Mouse (Mus musculus) stomach, embryonic 14.5 days (tissue): ENCODE measurements around the gene Cerk. TPM values are rescaled to one million over a fixed set of nuclear protein-coding genes. Genes with fewer than 3 reads are reported as not detected.

Source experiments
- ATAC-seq: fragments of 200-750 bp; cut with Nextera tagmentation; 2 replicates; pipeline ENCODE4 v1.8.0; 2017; ENCODE audit warnings: low read depth, moderate TSS enrichment; ENCODE audit not compliant: insufficient number of reproducible peaks, insufficient read depth, low FRiP score
- H3K27ac ChIP-seq: fragments of 300-500 bp; sonication (generic); 2 replicates; pipeline ENCODE4 v1.5.1; 2014; ENCODE audit warnings: mild to moderate bottlenecking, low read length, moderate library complexity, mixed read lengths
- H3K27me3 ChIP-seq: fragments of 300-500 bp; sonication (generic); 2 replicates; pipeline ENCODE4 v1.6.1; 2014; ENCODE audit warnings: low read length, control low read depth, mixed read lengths; ENCODE audit not compliant: control insufficient read depth, insufficient read depth
- H3K36me3 ChIP-seq: fragments of 300-500 bp; sonication (generic); 2 replicates; pipeline ENCODE4 v1.6.1; 2014; ENCODE audit warnings: mild to moderate bottlenecking, control low read depth, low read length, moderate library complexity, mixed read lengths; ENCODE audit not compliant: control insufficient read depth, insufficient read depth
- H3K4me1 ChIP-seq: fragments of 300-500 bp; sonication (generic); 2 replicates; pipeline ENCODE4 v1.6.1; 2014; ENCODE audit warnings: low read length, control low read depth, mixed read lengths; ENCODE audit not compliant: control insufficient read depth, insufficient read depth
- H3K4me2 ChIP-seq: fragments of 300-500 bp; sonication (generic); replicated peaks from 2 replicates; pipeline ENCODE4 v1.6.1; 2014; ENCODE audit warnings: low read depth, low read length, control low read depth
- H3K4me3 ChIP-seq: fragments of 300-500 bp; sonication (generic); 2 replicates; pipeline ENCODE4 v1.5.1; 2014; ENCODE audit warnings: low read depth, low read length, control low read depth
- H3K9ac ChIP-seq: fragments of 300-500 bp; sonication (generic); replicated peaks from 2 replicates; pipeline ENCODE4 v1.6.1; 2014; ENCODE audit warnings: low read depth, mild to moderate bottlenecking, control low read depth, low read length, moderate library complexity, mixed read lengths
- H3K9me3 ChIP-seq: fragments of 300-500 bp; sonication (generic); 2 replicates; pipeline ENCODE4 v1.6.1; 2016; ENCODE audit warnings: low read depth, low read length, control low read depth; ENCODE audit not compliant: control insufficient read depth
- WGBS: fragments of 180-500 bp; shearing (Covaris S2); extraction: QIAGEN DNeasy Blood & Tissue Kit; methylation state at CpG from one replicate; pipeline ENCODE4 v1.1.7; 2014; 5-methylcytosine and 5-hydroxymethylcytosine counted together
- polyA plus RNA-seq: library from polyadenylated mRNA; unstranded; fragments of >200 nt; fragmentation: Nextera tagmentation; extraction: Ambion mirVana; gene quantifications from 2 replicates; pipeline ENCODE4 v1.2.1, GENCODE M21; 2014

The Cerk gene
- polyA plus RNA-seq, 1 experiment from 2014 or later, result 10.3 TPM

DNA sequence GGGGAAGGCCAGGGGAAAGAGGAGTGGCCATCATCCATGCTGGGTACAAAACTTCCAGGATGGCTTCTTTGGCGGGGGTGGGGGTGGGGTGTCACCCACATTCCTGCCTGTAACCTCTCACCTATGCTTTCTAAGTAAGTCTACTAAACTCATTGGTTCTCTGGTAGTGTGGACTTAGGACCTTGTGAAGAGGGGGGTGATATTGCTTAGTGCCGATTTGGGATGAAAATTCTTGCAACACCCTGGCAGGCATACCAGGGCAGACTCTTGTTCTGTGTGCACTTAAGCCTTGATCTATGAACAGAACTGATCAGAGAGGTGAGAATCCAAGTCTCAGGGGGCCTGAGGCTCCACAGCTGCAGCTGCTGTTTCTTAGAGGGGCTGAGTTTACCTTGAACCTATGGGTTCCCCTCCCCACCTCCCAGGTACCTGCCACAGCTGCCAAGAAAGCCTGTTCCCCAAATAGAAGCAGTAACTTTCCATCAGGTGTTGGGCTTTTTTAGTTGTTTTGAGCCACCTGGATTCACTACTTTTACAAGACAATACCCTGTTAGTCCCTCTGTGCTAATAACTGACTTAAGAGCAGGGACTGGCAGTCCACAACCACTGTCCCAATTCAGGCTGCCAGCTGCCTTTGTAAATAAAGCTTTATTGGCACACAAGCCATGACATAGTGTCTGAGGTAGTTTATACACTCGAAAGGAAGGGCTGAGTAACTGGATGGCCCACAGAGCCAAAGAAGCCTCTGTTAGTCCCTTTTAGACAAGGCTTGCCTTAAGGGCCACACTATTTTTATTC is 10.5 kb downstream of the Cerk start:
- H3K9ac ChIP-seq, result no peak overlapping the region
- H3K4me3 ChIP-seq, result no peak overlapping the region
- ATAC-seq, result no peak
- H3K27ac ChIP-seq, result no peak overlapping the region
- H3K9me3 ChIP-seq, result no peaks in the 10 kb centered on the region
- H3K27me3 ChIP-seq, result no peaks in the 10 kb centered on the region
- H3K4me1 ChIP-seq, result peaks cover 8% of the 10 kb centered on the region; the same call in 1 of the 2 replicates
- no peak overlapping the region for H3K4me2 ChIP-seq
- no peaks in the 10 kb centered on the region for H3K36me3 ChIP-seq
- 67% methylated on average over 3 of the region's 3 CpGs for WGBS

DNA sequence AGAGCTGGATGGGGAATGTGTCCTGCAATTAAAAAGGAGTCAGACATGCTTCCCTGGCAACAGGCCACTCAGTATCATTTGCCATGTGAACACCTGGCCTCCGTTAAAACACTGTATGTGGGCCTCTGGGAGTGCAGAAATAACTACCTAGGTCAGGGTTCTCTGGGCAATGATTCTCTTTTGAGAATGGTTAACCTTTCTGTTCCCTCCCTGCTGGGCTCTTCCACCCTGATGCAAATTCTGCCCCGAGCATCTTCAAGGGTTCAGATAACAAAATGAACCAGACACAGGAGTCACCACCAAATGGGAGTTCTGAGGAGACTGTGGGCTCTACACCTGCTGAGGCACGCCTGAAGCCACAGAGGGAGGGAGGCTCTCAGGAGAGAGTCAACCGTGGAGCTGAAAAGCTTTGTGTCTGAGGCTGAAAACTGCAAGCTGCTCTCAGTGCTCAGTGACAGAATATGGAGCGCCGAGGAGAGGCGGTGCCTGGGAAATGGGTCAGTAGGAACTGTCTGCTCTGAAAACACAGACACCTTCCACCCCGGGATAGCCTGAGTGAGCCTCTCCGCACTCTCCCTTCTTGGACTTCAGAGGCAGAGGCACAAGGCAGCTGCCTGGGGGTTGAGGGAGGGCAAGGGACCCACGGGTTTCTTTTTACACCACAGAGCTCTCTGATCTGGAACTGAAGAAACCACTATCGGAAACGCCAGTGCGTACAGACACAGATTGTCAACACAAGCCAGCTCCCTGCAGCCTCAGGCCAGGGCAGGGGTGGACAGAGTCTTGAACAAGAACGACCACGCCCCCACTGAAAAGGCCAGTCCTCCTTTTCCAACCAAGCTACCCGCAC is 12.6 kb downstream of the Cerk start:
- Histone ChIP-seq H3K4me3 (no peak overlapping the region), H3K9me3 (no peaks in the 10 kb centered on the region), H3K27ac (no peak overlapping the region), H3K4me2 (no peak overlapping the region), H3K9ac (no peak overlapping the region), H3K27me3 (no peaks in the 10 kb centered on the region), H3K4me1 (peaks cover 7% of the 10 kb centered on the region; the same call in 1 of the 2 replicates), H3K36me3 (no peaks in the 10 kb centered on the region)
- 41% methylated on average over 16 of the region's 16 CpGs for WGBS
- ATAC-seq, result no peak

DNA sequence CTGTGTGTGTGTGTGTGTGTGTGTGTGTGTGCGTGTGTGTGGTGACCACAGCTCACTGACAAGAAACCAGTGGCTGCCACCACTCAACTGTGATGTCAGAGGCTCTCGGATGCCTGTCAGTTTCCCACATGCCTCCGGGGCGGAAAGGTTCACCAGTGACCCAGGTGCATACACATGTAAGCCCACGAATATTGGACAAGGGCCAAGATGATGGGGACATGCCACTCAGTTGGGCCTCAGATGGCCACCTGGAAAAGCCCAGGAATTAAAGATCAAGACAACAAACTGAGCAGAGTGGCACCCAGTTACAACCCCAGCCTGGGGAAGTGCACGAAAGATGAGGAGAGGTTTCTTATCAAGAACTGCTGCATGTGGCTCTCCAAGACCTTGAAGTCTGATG is 13.4 kb downstream of the Cerk start:
- Histone ChIP-seq H3K4me2 (no peak overlapping the region), H3K9ac (no peak overlapping the region), H3K4me1 (peaks cover 7% of the 10 kb centered on the region; the same call in 1 of the 2 replicates), H3K36me3 (no peaks in the 10 kb centered on the region), H3K27me3 (no peaks in the 10 kb centered on the region), H3K9me3 (no peaks in the 10 kb centered on the region), H3K27ac (no peak overlapping the region), H3K4me3 (no peak overlapping the region)
- ATAC-seq, result no peak
- 78% methylated on average over 6 of the region's 6 CpGs for WGBS

DNA sequence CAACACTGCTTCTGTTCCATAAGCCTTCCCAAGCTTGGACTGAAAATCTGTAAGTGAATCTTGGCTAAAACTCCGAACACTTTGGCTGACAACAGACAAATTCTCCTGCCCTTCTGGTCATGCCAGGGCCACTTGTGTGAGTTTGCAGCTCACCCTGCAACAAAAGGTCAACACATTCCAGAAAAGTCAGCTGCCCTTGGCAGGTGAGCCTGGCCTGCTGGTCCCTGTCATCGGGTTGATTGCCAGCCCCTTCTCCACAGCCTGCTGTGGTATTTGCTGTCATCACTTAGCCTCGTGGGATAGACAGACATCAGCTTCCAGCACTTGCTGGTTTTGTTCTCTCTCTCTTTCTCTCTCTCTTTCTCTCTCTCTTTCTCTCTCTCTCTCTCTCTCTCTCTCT is 13.8 kb downstream of the Cerk start:
- H3K4me3 ChIP-seq, result no peak overlapping the region
- H3K9ac ChIP-seq, result no peak overlapping the region
- no peaks in the 10 kb centered on the region for H3K27me3 ChIP-seq
- WGBS, result 46% methylated on average over 3 of the region's 3 CpGs
- peaks cover 7% of the 10 kb centered on the region; the same call in 1 of the 2 replicates for H3K4me1 ChIP-seq
- no peak overlapping the region for H3K4me2 ChIP-seq
- no peak for ATAC-seq
- no peak overlapping the region for H3K27ac ChIP-seq
- no peaks in the 10 kb centered on the region for H3K36me3 ChIP-seq
- H3K9me3 ChIP-seq, result no peaks in the 10 kb centered on the region

DNA sequence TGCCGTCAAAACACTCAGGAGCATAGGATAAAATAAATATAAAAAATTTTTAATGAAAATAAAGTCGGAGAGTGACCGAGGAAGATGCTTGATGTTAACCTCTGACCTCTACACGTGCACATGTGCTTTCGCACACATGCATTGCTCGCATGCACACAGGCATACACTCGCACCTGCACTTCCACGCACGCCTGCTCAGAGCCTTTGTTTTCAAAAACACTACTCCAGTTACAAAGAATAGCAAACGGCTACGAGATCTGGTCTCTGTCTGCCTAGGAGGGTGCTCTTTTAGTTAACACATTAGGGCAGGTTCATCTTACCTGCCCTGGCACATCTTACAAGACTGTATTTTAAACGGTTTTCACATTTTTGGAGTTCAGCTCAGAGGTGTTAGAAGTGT is 14.6 kb downstream of the Cerk start:
- 73% methylated on average over 12 of the region's 12 CpGs for WGBS
- H3K4me2 ChIP-seq, result no peak overlapping the region
- peaks cover 7% of the 10 kb centered on the region; the same call in 1 of the 2 replicates for H3K4me1 ChIP-seq

DNA sequence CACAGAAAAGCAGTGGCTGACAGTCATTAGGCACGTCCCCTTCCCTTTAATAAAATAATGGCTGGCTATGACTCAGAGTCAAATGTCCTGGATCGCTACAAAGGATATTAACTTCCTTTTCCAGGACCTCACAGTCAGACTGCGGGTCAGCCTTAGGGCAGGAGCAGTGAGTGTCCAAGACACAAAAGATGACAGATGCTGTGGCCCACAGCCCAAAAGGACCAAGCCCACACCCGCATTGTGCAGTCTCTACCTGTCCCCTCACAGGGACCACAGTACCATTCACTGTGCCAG is 16.2 kb downstream of the Cerk start:
- Histone ChIP-seq H3K27ac (no peak overlapping the region), H3K9me3 (no peaks in the 10 kb centered on the region), H3K4me1 (peaks cover 7% of the 10 kb centered on the region; the same call in 1 of the 2 replicates), H3K4me3 (no peak overlapping the region), H3K27me3 (no peaks in the 10 kb centered on the region), H3K36me3 (no peaks in the 10 kb centered on the region), H3K9ac (no peak overlapping the region), H3K4me2 (no peak overlapping the region)
- no peak for ATAC-seq
- 68% methylated on average over 4 of the region's 4 CpGs for WGBS

More for the DNA sequence above, 14.6 kb downstream of the Cerk start:
- Histone ChIP-seq H3K9ac (no peak overlapping the region), H3K27me3 (no peaks in the 10 kb centered on the region), H3K4me3 (no peak overlapping the region), H3K27ac (no peak overlapping the region), H3K9me3 (no peaks in the 10 kb centered on the region), H3K36me3 (no peaks in the 10 kb centered on the region)
- ATAC-seq, result no peak

DNA sequence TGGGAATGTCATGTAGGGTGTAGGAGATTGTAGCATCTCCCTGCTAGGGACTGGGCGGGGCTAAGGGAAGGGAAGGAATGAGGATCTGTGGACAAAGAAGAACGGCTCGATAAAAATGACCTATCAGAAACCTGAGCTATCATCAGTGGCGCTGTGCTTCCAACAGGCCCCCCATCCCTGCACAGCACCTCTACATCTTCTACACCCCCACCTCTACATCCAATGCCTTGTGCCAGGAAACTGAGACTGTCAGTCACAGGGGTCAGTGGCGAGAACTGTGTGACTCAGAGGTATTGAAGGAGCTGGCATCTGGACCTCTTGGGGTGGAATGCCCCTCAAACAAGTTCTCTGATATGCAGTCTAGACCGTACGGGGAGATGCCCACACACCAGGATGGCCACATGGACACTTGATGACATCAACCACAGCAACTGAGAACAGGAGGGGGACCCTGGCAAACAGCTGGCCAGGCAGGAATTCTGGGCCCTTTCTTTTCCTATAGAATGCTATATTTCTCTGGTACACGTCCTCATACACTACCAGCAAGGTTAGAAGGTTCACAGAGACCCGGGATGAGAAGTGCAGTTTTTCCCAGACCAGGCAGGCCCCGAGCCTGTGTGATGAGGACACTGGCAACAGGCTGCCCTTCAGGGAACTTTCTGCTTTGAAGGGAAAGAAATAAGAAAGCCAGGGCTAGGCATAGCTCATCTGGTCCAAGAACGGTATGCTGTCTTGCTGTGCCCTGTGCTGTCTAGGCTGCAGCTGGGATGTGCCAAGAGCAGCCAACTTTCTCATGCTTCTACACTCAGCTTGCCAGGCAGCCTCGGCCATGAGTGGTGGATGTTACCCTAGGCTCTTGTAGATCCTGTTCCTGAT is 16.8 kb downstream of the Cerk start:
- no peaks in the 10 kb centered on the region for H3K27me3 ChIP-seq
- no peaks in the 10 kb centered on the region for H3K36me3 ChIP-seq
- H3K4me2 ChIP-seq, result no peak overlapping the region
- no peaks in the 10 kb centered on the region for H3K9me3 ChIP-seq
- no peak overlapping the region for H3K4me3 ChIP-seq
- 80% methylated on average over 12 of the region's 12 CpGs for WGBS
- peaks cover 7% of the 10 kb centered on the region; the same call in 1 of the 2 replicates for H3K4me1 ChIP-seq
- no peak for ATAC-seq
- no peak overlapping the region for H3K27ac ChIP-seq
- no peak overlapping the region for H3K9ac ChIP-seq

DNA sequence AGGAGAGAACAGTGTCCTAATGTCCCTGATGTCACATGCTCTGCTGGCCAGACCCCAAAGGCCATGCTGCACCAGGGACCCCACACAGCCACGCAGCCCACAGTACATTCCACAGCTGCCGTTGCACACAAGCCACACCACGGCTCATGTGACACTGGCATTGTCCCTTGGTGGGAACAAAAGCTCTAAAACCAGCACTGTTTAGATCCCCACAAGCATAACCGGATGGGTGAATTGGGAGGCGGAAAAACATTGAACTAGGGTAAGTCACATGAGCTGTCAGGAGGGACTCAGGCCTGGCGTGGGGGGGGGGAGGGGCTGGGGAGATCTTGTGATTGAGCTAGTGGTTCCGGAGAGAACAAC is 17.5 kb downstream of the Cerk start:
- Histone ChIP-seq H3K4me3 (no peak overlapping the region), H3K27ac (no peak overlapping the region), H3K9ac (no peak overlapping the region), H3K36me3 (no peaks in the 10 kb centered on the region), H3K4me2 (no peak overlapping the region), H3K27me3 (no peaks in the 10 kb centered on the region), H3K4me1 (0 out of 2 replicates have a peak, but pooled peaks cover 2% of the 10 kb centered on the region), H3K9me3 (no peaks in the 10 kb centered on the region)
- no peak for ATAC-seq
- 53% methylated on average over 7 of the region's 7 CpGs for WGBS
